Mouse (Mus musculus) adipocyte (in vitro differentiated cells): Measurements from ENCODE around the gene Larp4.

Experiments used
- DNase-seq: peaks from one replicate; pipeline ENCODE4 v3.0.0-alpha.2; 2016; ENCODE audit warnings: low spot score

Gene Larp4

GRCm38 (mm10) chr15:100006180-100006579, 36.3 kb downstream of the Larp4 start:
- DNase-seq, result no peak

- no peak for DNase-seq
Measured at GRCm38 (mm10) chr15:100018280-100018899, 48.5 kb downstream of the Larp4 start.

- DNase-seq, result no peak
Measured at GRCm38 (mm10) chr15:100021175-100021574, 51.3 kb downstream of the Larp4 start.

GRCm38 (mm10) chr15:100022923-100023322, 53.1 kb downstream of the Larp4 start:
- peak; percentile 72 for DNase-seq

- no peak for DNase-seq
Measured at GRCm38 (mm10) chr15:100025076-100025834, 55.4 kb downstream of the Larp4 start.

- no peak for DNase-seq
Measured at GRCm38 (mm10) chr15:100028133-100028532, 58.3 kb downstream of the Larp4 start.

GRCm38 (mm10) chr15:100029497-100029896, 59.6 kb downstream of the Larp4 start:
- DNase-seq, result no peak

GRCm38 (mm10) chr15:100029900-100030299, 60.0 kb downstream of the Larp4 start:
- no peak for DNase-seq

- peak; percentile 59 for DNase-seq
Measured at GRCm38 (mm10) chr15:100032546-100032945, 62.7 kb downstream of the Larp4 start.

GRCm38 (mm10) chr15:100038470-100038971, 68.7 kb downstream of the Larp4 start, which contains the start of gene Dip2b:
Dip2b (plus strand) TSS chr15:100038664.
- DNase-seq, result peak; percentile 92

GRCm38 (mm10) chr15:100039001-100039701, 69.3 kb downstream of the Larp4 start:
- peak; percentile 64 for DNase-seq

GRCm38 (mm10) chr15:100040541-100041266, 70.8 kb downstream of the Larp4 start:
- no peak for DNase-seq

- DNase-seq, result no peak
Measured at GRCm38 (mm10) chr15:100041267-100042047, 71.6 kb downstream of the Larp4 start.

GRCm38 (mm10) chr15:100042048-100042400, 72.2 kb downstream of the Larp4 start:
- DNase-seq, result no peak

- DNase-seq, result no peak
Measured at GRCm38 (mm10) chr15:100045576-100045975, 75.7 kb downstream of the Larp4 start.

GRCm38 (mm10) chr15:100049496-100050087, 79.7 kb downstream of the Larp4 start:
- no peak for DNase-seq

GRCm38 (mm10) chr15:100050940-100051339, 81.1 kb downstream of the Larp4 start:
- no peak for DNase-seq

- no peak for DNase-seq
Measured at GRCm38 (mm10) chr15:100052726-100053125, 82.9 kb downstream of the Larp4 start.

- peak; percentile 40 for DNase-seq
Measured at GRCm38 (mm10) chr15:100056397-100056908, 86.6 kb downstream of the Larp4 start.

- DNase-seq, result no peak
Measured at GRCm38 (mm10) chr15:100057698-100058097, 87.8 kb downstream of the Larp4 start.

- no peak for DNase-seq
Measured at GRCm38 (mm10) chr15:100058143-100058542, 88.3 kb downstream of the Larp4 start.
